Mouse (Mus musculus) heart, postnatal 0 days (tissue): ENCODE measurements around the gene Spaca4. TPM values are rescaled to one million over a fixed set of nuclear protein-coding genes. Genes with fewer than 3 reads are reported as not detected.

Experiments used
- ATAC-seq: fragments of 200-750 bp; cut with Nextera tagmentation; 2 replicates; pipeline ENCODE4 v1.8.0; 2017; ENCODE audit warnings: low read depth, moderate number of reproducible peaks, moderate library complexity; ENCODE audit not compliant: insufficient read depth
- DNase-seq: peaks from one replicate; pipeline ENCODE4 v3.0.0-alpha.2; 2016; ENCODE audit warnings: low spot score
- H3K27ac ChIP-seq: fragments of 300-500 bp; sonication (generic); 2 replicates; pipeline ENCODE4 v1.5.1; 2014; ENCODE audit warnings: low read depth, mild to moderate bottlenecking
- H3K27me3 ChIP-seq: fragments of 300-500 bp; sonication (generic); 2 replicates; pipeline ENCODE4 v1.6.1; 2014; ENCODE audit warnings: low read length, mixed read lengths; ENCODE audit not compliant: control insufficient read depth, insufficient read depth
- H3K36me3 ChIP-seq: fragments of 300-500 bp; sonication (generic); replicated peaks from 2 replicates; pipeline ENCODE4 v1.6.1; 2014; ENCODE audit warnings: low read length, mixed read lengths; ENCODE audit not compliant: control insufficient read depth, insufficient read depth
- H3K4me1 ChIP-seq: fragments of 300-500 bp; sonication (generic); 2 replicates; pipeline ENCODE4 v1.6.1; 2014; ENCODE audit warnings: antibody characterized with exemption; ENCODE audit not compliant: control insufficient read depth, insufficient read depth
- H3K4me2 ChIP-seq: fragments of 300-500 bp; sonication (generic); 2 replicates; pipeline ENCODE4 v1.6.1; 2014; ENCODE audit warnings: low read depth, mild to moderate bottlenecking, low read length, moderate library complexity
- H3K4me3 ChIP-seq: fragments of 300-500 bp; sonication (generic); 2 replicates; pipeline ENCODE4 v1.5.1; 2014; ENCODE audit warnings: low read depth, low read length
- H3K9ac ChIP-seq: fragments of 300-500 bp; sonication (generic); replicated peaks from 2 replicates; pipeline ENCODE4 v1.6.1; 2014; ENCODE audit warnings: low read depth, low read length, mixed read lengths
- H3K9me3 ChIP-seq: fragments of 300-500 bp; sonication (generic); replicated peaks from 2 replicates; pipeline ENCODE4 v1.6.1; 2016; ENCODE audit warnings: low read length; ENCODE audit not compliant: control insufficient read depth
- CTCF ChIP-seq: IDR thresholded peaks from 2 replicates; pipeline ENCODE4 v1.5.1; 2016; ENCODE audit warnings: antibody characterized with exemption, control low read depth, low read depth
- EP300 ChIP-seq: IDR thresholded peaks from 2 replicates; pipeline ENCODE4 v1.6.1; 2016; ENCODE audit warnings: antibody characterized with exemption, low read depth
- WGBS: fragments of 180-500 bp; shearing (Covaris S2); extraction: QIAGEN DNeasy Blood & Tissue Kit; methylation state at CpG from one replicate; pipeline ENCODE4 v1.1.7; 2014; 5-methylcytosine and 5-hydroxymethylcytosine counted together
- polyA plus RNA-seq: library from polyadenylated mRNA; unstranded; fragments of >200 nt; fragmentation: Nextera tagmentation; extraction: Ambion mirVana; gene quantifications from 2 replicates; pipeline ENCODE4 v1.2.1, GENCODE M21; 2015
- total RNA-seq: library from RNA; depleted of rRNA; stranded (reverse); fragments of >200 nt; gene quantifications from 2 replicates; pipeline ENCODE4 v1.2.3, GENCODE M21; 2014; ENCODE audit warnings: low replicate concordance

Spaca4 gene
- total and polyA plus RNA-seq, 2 experiments from 2014 or later = not detected

DNA sequence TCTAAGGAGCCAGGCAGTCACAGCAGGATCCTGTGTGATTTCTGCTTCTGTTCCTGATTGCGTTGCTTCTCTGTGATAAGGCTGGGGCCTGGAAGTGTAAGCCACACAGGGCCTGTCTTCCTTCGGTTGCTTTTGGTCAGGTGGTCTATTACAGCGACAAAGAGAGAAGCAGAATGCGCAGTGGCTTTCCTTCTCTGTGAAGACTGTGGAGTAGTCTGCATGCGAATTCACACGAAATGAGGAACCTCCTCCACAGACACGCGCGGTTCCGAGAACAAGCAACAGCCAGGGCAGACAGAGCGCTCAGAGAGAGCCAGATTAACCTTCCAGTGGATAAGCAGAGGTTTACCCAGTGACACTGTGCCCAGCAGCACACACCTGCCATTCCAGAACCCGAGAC, 15.7 kb upstream of the Spaca4 start:
- no peak overlapping the region for H3K27ac ChIP-seq
- TF ChIP-seq EP300 (no peak), CTCF (no peak)
- no peaks in the 10 kb centered on the region for H3K27me3 ChIP-seq
- 76% methylated on average over 12 of the region's 12 CpGs for whole genome bisulfite sequencing
- no peaks in the 10 kb centered on the region for H3K9me3 ChIP-seq
- H3K36me3 ChIP-seq = no peaks in the 10 kb centered on the region
- no peaks in the 10 kb centered on the region for H3K4me1 ChIP-seq
- no peak for DNase-seq
- H3K9ac ChIP-seq = no peak overlapping the region
- H3K4me2 ChIP-seq = no peak overlapping the region
- no peak overlapping the region for H3K4me3 ChIP-seq
- no peak for ATAC-seq

DNA sequence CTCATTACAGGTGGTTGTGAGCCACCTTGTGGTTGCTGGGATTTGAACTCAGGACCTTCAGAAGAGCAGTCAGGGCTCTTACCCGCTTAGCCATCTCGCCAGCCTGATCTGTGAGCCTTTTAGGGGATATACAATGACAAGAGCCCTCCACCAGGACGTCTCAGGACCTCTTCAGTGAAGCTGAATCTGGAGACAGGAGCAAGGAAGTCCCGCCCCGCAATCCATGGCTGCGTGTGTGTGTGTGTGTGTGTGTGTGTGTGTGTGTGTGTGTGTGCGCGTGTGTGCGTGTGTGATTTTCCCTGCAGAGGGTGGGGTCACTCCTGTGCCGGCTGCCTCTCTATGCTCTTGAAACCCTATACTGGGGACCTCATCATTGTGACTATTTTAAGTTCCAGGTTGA, 14.2 kb upstream of the Spaca4 start:
- TF ChIP-seq CTCF (no peak), EP300 (no peak)
- 51% methylated on average over 10 of the region's 10 CpGs for WGBS
- Histone ChIP-seq H3K4me1 (no peaks in the 10 kb centered on the region), H3K9ac (no peak overlapping the region), H3K27me3 (no peaks in the 10 kb centered on the region), H3K27ac (no peak overlapping the region), H3K4me2 (no peak overlapping the region), H3K9me3 (no peaks in the 10 kb centered on the region), H3K4me3 (no peak overlapping the region), H3K36me3 (no peaks in the 10 kb centered on the region)
- ATAC-seq (no peak), DNase-seq (no peak)

DNA sequence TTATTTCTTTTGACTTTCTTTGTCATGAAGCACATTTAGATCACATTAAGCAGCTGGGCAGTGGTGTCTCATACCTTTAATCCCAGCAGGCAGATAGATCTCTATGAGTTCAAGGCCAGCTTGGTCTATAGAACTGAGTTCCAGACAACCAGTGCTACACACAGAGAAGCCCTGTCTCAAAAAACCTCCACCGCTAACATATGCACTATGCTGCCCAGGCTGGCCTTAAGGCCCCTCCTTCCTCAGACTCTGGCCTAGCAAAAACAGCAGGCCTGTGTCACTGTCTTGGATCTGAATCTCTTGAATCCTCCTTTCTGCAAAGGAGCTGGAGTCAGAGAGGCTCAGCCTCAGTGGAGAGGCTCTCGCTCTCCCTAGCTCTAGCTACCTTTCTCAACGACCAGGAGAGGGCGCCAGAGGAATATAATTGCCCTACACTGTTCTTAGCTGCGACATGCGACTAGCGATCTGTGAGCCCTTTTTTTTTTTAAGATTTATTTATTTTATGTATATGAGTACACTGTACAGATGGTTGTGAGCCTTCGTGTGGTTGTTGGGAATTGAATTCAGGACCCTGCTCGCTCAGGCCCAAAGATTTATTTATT, 13.7 kb upstream of the Spaca4 start:
- 5% methylated on average over 9 of the region's 9 CpGs for WGBS
- H3K36me3 ChIP-seq = no peaks in the 10 kb centered on the region
- H3K4me3 ChIP-seq = no peak overlapping the region
- H3K4me2 ChIP-seq = no peak overlapping the region
- no peaks in the 10 kb centered on the region for H3K9me3 ChIP-seq
- ATAC-seq (peak; percentile 76), DNase-seq (peak; percentile 67)
- H3K27ac ChIP-seq = no peak overlapping the region
- TF ChIP-seq EP300 = no peak
- peak; percentile 88 for TF ChIP-seq CTCF
- H3K4me1 ChIP-seq = no peaks in the 10 kb centered on the region
- H3K9ac ChIP-seq = no peak overlapping the region
- no peaks in the 10 kb centered on the region for H3K27me3 ChIP-seq

DNA sequence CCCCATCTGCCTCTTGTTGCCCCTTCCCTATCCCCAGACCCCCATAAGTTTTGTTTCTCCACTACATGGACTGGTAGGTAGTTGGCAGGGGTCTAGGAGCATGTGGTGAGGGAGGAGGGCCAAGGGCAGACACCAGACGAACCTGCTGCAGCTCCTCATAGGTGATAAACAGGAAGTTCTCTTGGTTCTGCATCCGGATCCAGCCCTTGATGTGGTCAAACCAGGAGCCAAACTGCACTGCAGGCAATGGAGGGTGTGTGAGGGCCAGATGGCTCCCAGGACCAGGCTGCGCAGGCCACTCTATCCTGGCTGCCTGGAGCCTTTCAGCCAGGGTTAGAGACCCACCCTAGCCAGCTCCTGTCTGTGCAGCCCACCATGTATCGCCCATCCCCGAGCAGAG, 7.9 kb upstream of the Spaca4 start:
- WGBS = 64% methylated on average over 5 of the region's 5 CpGs
- Histone ChIP-seq H3K36me3 (no peaks in the 10 kb centered on the region), H3K9ac (no peak overlapping the region), H3K9me3 (no peaks in the 10 kb centered on the region), H3K27ac (no peak overlapping the region), H3K4me1 (no peaks in the 10 kb centered on the region), H3K4me2 (no peak overlapping the region), H3K4me3 (no peak overlapping the region), H3K27me3 (no peaks in the 10 kb centered on the region)
- DNase-seq = no peak
- ATAC-seq = no peak
- no peak for TF ChIP-seq EP300
- no peak for TF ChIP-seq CTCF

DNA sequence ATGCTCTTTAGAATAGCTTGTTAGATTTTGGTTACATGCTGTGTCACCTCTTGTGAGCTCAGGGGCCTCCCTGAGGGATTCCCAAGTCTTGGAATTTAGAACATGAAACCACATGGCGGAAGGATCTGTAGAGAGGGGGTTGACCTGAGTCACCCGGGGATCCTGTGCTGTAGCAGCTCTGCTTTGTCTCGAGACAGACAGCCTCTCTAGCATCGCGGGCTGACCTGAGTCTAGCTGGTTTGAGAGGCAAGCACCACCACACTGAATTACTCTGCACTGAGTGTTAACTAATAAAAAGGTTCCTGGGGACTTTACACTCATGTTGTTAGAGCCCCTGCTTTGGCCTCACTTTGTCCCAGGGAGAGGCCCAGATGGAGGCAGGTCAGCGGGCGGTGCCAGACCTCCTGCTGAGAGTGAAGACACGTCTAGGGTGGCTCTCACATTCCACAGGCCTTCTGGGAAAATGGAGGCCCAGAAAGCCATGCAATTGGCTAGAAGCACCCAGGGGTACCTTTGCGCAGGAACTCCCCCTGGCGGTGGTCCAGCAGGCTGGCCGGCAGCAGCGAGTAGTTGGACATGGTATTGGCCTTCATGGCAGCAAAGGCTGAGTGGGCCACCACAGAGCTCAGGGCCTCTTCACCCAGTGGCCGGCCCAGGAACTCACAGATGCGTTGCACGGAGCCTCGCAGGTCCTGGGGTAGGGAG, 5.3 kb upstream of the Spaca4 start:
- no peaks in the 10 kb centered on the region for H3K9me3 ChIP-seq
- 0 out of 2 replicates have a peak, but pooled peaks have one; percentile 37 for ATAC-seq
- no peaks in the 10 kb centered on the region for H3K36me3 ChIP-seq
- H3K4me3 ChIP-seq = no peak overlapping the region
- WGBS = 19% methylated on average over 16 of the region's 16 CpGs
- H3K4me1 ChIP-seq = no peaks in the 10 kb centered on the region
- no peak overlapping the region for H3K27ac ChIP-seq
- H3K27me3 ChIP-seq = no peaks in the 10 kb centered on the region
- no peak for TF ChIP-seq EP300
- peak; percentile 40 for TF ChIP-seq CTCF
- DNase-seq = no peak
- H3K4me2 ChIP-seq = no peak overlapping the region
- H3K9ac ChIP-seq = no peak overlapping the region
